Mouse (Mus musculus): ENCODE results near the gene Pik3c2g.

Gene Pik3c2g

DNA sequence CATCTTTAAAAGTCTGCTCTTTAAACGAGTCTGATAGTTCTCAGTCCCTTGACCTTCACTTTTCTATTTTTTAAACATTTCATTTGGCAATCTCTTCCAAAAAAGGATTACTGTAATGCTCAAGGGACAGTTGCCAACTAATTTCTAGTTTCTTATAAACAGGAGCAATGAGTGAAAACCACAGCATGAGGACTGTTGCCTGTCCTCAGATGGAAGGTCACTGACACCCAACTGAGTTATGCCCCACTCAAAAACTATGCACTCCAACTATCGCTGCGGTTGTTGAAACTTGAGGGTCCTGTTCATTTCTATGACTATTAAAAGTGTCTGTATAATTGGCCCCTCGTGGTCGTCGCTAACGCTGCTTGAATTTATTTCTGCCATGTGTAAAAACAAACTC lies 252.9 kb downstream of the Pik3c2g start:
- no peak for DNase-seq (ENCODE audit: extremely low read depth, insufficient read length, low spot score)

DNA sequence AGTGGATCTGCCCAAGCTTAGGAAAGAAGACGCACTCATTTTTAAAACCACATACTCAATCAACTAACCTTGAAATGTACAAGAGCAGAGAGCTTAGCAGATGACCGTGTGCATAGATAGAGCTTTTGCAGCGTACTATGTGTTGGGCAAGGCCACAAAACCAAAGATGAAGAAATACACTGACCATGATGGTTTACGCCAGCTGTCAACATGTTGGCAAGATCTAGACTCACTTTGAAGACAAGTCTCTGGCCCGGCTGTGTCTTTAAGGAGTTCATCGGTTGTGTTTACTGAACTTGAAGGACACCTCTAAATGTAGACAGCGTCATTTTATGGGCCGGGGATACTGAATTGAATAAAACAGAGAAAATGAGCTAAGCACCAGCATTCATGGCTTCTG lies 254.3 kb downstream of the Pik3c2g start:
- DNase-seq (ENCODE audit: extremely low read depth, insufficient read length, low spot score) = no peak

DNA sequence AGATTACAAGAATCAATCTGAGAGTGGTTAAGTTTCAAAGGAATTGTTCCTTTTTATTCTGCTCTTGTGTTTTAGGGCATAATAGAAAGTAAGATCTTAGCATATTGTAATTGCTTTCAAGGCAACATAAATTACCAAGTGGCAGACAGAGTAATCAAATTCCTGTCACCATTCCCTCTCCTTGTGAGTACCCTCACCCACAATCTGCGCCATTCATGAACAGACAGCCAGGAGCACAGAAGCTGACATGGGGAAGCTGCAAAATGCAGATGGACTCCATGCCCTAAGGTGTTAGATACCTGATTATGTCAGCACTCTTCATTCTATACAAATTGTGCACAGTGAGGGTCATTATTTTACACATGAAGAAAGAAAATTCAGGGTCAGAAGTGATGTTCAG lies 255.6 kb downstream of the Pik3c2g start:
- no peak for DNase-seq (ENCODE audit: extremely low read depth, insufficient read length, low spot score)

DNA sequence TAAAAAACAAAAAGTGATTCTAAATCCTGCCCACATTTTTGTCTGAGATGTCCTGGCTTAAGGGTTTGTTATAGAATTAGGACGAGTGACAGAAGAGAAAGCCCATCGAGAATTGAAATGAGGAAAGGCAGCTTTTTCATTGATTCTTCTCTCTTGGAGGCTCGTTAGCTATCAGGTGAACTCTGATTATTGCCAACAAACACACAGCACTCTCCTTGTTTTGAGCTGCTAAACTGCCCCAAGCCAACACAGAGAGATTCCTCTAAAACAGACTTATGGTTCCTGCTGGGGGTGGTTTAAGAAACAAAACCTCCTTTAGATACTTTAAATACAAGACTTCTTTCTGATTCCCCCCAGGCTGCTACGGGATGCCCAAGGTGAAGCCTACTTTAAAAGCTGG lies 256.5 kb downstream of the Pik3c2g start:
- no peak for DNase-seq (ENCODE audit: extremely low read depth, insufficient read length, low spot score)

DNA sequence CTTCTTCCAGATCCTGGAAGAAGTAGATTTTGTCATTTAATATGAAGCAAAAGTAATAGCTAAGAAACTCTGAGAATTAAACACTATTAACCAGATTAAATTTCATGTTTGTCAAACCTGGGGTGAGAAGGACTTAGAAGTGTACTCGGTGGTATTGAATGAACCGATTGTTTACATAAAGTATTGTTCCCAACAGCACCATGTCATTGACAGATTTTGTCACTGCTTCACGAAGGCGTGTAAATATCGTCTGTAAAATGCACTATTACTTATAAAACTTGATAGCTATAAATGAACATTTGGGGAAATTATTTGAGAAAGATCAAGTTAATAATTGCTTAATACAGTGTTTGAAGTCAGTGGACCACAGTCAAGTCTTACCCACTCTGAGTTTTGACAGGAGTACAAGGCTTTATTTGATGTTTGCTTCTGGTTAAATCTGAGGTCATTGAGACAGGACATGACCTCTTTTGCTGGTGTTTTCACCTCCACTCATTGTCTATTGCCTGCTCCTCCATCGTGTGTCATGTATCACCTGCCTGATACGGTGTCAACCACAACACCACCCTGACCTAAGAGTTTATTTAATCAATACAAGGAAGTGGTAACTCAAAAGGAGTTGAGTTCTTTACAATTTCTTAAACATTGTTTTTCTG lies 260.0 kb downstream of the Pik3c2g start:
- no peak for DNase-seq (ENCODE audit: extremely low read depth, insufficient read length, low spot score)

DNA sequence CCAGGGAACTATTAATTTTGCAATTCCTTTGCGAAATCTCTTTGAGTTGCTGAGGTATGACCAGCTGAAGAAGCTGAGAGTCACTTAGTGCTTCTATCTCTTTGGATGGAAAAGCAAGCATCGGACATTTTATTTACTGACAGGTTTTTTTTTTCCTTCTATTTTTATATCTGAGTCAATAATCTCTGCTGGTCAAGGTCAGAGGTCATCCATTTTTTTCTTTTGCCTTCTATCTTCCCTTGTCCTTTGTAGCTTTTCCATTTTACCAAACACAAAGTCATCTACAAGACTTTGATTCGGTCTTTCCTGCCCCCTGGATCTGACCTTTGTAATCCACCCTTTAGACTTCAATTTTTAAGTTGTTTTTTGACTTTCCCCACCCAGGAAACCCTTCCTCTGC lies 262.9 kb downstream of the Pik3c2g start:
- no peak for DNase-seq (ENCODE audit: extremely low read depth, insufficient read length, low spot score)

DNA sequence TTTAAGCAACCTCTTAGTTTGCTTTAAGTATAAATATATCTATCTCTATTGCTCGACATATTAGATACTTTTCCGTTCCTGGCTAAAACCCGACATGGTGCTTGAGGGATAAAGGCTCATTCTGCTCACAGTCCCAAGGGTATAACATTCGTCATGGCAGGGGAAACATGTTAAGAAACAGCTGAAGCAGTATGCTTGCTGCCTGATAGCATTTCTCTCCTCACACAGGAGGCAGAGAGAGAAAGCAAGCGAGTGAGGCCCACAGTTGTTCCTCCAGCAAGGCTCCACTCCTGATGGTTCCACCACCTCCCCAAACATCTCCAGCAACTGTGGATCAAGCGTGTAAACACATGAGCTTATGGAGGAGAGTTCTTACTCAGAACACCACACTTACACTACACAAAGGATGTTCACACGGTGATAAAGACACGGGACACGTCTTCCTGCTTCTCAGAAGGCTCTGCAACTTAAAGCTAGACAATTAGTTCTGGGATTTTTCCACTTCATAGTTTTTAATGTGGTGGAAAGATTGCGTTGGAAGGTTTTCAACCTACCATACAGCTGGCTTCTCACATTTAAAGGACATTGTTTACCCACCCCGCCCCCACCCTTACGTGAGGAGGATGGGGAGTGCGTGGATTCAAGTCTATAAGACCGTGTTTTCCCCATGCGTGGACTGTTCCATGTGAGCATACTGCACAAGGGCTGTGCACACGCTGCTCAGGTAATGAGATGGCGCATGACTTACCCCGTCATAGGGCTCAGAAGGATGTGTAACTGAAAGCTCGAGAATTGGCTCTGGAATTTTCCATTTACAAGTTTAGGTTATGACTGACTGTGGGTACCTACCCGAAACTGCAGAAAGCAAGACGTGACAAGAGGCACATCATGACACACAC lies 264.9 kb downstream of the Pik3c2g start:
- no peak for DNase-seq (ENCODE audit: extremely low read depth, insufficient read length, low spot score)

DNA sequence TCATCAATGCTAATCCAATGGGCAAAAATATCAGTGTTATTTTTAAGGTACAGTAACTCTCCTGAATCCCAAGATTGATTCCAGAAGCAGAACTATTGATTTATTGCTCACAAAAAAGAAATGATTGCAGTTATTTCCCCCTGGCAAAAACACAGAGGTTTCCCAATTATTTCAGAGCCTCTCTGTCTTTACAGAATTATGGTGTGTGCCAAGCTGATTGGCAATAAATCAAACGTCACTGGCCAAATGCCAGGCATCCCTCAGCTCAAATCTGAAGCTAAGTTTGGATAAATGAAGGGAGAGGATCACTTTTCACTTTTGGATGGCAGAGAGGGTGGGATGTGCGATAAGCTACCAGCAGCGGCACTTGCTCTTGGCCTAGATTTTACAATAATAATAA lies 265.8 kb downstream of the Pik3c2g start:
- DNase-seq (ENCODE audit: extremely low read depth, insufficient read length, low spot score) = no peak

DNA sequence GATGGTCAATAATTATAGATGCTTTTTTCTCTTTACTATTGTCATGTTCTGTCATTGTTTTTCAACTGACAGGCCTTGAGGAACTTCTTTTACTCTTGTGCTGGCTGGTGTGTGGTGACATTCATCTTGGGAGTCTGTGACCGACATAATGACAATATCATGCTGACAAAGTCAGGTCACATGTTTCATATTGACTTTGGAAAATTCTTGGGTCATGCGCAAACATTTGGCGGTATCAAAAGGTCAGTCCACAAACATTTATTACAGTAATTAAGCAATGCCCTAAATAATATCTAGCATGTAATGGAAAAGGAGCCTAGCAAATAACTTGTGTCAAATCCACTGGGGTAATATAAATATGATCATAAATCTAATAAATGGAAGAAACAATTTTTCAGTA lies 273.1 kb downstream of the Pik3c2g start:
- no peak for DNase-seq (ENCODE audit: extremely low read depth, insufficient read length, low spot score)

DNA sequence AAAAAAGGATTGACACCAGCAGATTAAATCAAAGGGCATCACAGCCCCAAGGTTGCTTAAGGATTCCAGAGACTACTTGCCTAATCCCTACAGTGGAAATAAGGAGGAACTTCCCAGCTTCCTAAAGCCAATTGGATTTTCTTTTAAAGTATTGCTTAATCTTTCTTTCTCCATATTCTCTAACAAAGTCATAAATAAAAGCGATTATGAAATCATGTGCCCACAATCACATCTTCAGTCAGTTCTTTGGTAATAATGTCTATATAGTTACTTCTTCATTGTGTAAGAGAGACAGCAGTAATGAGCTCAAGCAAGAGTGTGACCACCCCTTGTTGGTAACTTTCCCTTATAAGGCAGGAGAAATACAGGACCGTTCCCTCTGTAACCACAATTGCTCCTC lies 274.5 kb downstream of the Pik3c2g start:
- DNase-seq (ENCODE audit: extremely low read depth, insufficient read length, low spot score) = no peak

DNA sequence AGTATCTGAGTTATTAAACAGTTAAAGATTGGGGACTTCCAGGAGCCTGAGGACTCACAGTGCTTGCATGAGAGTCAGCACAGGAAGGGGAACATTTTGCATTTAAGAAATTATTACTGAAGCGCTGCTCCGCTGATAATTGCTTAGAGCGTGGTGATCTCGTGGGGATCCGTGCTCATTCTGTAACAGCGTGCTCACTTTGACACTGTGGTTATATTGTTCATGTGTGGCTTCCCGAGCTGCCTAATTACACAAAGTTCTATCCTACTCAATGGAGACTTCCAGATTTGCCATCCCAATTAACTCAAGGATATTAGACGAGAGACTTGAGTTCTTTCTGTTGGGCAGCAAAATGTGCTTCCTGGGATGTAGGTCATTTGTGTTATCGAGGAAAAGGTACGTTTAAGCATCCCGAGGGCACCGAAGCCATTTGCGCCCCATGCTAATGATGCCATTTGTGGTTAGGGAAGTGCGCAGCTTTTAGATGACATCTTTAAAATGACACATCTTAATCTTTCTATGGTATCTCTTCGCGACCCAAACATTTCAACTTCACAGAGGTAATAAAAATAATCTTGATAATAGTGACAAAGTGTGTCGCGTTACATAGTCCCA lies 278.1 kb downstream of the Pik3c2g start:
- no peak for DNase-seq (ENCODE audit: extremely low read depth, insufficient read length, low spot score)

DNA sequence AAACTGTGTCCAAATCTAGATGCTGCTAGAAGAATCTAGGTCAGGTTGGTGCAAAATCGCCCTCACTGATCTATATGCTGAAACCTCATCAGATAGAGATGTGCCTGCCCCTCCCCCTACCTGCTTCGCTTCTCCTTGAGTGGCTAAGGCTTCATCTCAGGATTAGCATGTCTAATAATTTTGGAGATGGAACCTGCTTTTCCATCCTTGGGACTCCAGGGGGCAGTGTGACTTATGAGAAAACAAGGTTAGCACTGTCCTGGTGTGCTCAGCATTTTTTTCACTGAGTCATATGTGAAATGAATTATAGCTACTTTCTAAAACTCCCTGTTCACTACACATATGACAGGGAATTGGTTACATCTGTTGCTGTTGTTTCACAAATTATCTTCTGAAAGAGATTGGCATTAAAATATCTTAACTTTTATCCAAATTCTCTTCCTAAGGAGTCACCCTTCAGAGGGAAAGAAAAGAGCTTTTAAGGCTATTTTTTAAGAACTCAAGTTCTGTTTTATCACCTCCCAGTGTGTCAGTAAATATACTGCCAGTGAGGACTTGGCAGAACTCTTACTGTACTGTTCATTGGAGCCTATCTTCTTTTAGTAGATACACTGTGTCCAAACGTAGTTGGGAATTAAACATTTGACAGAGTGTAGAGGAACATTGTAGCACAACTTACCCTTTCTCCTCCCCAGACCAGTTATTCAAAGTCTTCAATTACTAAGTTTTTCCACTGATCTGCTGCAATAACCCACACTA lies 287.6 kb downstream of the Pik3c2g start:
- DNase-seq (ENCODE audit: extremely low read depth, insufficient read length, low spot score) = no peak

DNA sequence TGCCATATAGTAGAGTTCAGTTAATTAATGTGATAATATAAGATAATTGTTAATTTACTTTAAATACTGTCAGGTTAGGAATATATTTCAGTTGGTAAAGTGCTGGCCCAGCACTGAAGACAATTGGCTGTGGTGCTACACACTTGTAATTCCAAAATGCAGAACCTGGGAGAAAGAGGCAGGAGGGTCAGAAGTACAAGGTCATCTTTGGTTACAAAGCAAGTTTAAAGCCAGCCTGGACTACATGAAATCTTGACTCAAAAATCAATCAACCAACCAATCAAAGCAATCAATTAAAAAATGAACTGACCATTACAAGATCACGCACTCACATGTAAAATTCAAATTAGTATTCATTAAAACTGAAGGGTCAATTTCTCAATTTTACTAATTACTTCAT lies 289.7 kb downstream of the Pik3c2g start:
- DNase-seq (ENCODE audit: extremely low read depth, insufficient read length, low spot score) = no peak

DNA sequence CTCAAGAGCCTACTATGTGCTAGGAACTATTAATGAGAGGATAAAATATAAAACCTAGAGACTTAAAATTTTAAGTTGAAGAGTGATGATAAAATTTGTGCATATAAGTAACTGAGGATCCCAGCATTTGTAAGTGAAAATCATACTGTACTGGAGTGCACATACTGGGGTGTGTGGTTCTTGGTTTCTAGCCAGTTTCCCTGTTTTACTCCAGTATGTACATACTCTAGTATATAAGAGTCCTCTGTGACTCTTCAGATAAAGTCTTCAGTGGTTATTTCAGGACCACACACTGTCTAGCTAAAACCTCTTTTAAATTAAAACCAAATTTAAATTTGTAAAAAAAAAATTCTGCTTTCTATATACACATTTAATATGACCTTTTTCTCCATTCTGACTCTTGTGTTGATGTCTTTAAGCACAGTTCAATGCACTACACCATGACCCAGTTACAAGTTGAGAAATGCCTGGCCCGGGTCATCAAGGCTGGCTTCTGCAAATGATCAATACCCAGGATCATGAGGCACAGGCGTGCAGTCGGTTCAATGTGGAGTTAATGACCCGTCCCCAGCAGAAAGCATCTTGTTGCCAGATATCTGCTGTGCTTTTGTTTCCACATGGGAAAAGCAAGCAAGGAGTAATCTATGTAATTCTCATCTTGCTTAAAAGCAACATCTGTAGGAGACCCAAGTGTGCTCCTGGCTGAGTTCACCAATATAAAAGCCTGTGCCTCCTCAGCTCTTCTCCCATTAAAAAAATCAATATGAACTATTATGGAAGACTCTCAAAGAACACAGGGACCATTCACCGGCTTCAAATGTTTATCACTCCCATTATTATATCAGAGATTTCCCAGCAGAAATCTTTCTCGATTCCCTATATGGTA lies 290.7 kb downstream of the Pik3c2g start:
- no peak for DNase-seq (ENCODE audit: extremely low read depth, insufficient read length, low spot score)

DNA sequence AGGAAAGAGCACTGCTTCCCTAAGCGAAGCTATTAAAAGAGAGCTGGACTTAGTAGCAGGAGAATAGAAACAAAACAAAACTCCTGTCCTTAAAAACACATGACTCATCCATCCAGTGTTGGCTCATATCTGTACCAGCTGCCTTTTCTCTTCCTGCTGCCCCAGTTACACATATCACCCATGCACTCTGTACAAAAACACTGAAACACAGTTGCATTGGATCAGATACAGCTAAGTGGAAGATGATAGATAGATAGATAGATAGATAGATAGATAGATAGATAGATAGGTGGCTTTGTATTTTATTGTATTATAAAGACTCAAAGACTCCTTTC lies 291.3 kb downstream of the Pik3c2g start:
- no peak for DNase-seq (ENCODE audit: extremely low read depth, insufficient read length, low spot score)

DNA sequence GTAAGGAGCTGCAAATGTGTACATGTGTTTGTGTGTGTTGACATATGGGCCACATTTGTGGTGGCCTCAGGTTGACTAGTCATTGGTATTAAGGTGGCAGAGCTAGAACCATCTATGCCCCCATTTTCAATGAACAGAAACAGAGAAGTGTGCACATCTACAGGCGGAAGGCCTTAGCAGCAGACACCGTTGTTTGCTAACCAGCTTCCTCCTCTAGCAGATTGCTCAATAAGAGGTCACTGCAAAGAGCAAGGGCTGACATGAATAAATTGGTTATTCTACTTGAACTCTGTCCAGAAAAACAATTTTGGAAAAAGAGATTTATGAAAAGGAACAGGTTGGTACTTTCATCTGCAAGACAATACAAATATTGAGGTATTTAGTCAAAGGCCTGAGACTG lies 295.1 kb downstream of the Pik3c2g start:
- DNase-seq (ENCODE audit: extremely low read depth, insufficient read length, low spot score) = no peak

DNA sequence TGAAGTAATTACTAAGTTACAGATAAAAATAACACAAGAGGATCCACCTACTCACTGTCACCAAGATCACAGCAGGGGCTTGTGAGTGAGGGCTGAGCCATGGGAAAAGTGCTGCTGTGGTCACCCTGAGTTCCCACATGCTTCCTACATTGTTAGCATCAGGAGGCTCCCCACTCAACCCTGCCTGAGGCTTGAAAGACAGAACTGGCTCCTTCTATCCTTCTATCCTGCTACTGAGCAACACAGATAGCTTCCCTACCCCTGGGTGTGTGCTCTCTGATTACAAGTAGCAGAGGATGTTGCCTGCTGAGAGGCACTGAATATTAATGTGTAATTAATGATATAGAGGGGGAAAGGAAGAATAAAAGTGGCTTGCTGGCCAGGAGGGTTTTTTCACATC lies 300.2 kb downstream of the Pik3c2g start:
- no peak for DNase-seq (ENCODE audit: extremely low read depth, insufficient read length, low spot score)

DNA sequence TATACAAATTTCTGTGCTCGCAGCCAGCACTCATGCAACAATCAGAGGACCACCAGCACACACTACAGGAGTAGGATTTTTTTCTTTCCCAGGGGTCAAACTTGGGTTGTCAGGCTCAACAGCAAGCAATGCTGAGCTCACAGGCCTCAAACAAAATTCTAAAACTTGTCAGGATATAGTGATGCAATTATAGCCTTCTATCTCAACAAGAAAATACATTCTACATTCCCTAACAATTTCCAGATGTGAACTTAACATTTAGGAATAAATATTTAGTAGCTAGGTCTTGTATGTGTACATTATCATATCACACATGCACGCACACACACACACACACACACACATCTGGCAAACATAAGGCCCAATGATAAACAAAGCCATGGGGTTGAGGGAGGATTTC lies 308.6 kb downstream of the Pik3c2g start:
- no peak for DNase-seq (ENCODE audit: extremely low read depth, insufficient read length, low spot score)

DNA sequence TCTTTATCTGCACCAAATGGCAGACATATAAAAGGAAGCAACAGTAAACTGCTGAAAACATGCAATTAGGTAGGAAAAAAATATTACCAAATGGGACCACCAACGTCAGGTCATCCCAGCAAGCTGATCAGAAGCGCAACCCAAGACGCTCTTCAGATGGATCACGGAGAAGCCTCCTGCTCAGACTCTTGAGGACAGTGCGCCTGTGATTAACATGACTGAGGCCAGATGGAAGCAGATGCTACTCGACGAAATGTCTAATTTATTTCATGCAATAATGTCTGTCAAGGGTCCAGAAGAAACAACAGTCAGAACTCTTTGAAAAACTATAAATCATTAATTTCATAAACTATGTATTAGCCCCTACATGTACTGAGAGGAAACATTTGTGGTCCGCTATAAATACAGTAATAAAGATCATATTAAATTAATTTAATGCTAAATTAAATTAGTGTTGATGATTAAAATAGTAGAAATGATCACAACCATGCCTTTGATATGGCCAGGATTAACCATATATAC lies 312.7 kb downstream of the Pik3c2g start:
- DNase-seq (ENCODE audit: extremely low read depth, insufficient read length, low spot score) = no peak

DNA sequence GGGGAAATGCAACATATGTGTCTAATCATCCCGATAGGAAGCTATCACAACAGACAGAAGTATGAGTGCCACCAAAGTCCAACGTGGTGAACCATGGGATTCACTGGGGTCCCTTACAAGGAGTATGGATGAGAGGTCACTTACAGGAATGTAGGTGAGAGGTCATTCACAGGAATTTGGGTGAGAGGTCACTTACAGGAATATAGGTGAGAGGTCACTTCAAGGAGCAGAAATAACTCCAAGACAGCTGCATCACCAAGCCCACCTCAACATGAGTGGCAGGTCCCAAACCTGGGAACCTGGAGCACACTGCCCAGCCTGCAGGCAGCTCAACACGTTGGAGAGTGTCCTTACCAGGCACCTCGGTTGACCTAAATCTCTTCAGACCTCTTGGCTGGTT lies 314.8 kb downstream of the Pik3c2g start:
- no peak for DNase-seq (ENCODE audit: extremely low read depth, insufficient read length, low spot score)

All from 3134 (cell line).